Mouse (Mus musculus) stomach, postnatal 0 days (tissue): ENCODE results near the gene Creb3l2.

Experiments
- CTCF ChIP-seq: IDR thresholded peaks from 2 replicates; pipeline ENCODE4 v1.5.1; 2016; ENCODE audit warnings: antibody characterized with exemption, low read depth, mild to moderate bottlenecking, moderate library complexity
- EP300 ChIP-seq: optimal IDR thresholded peaks from 2 replicates; pipeline ENCODE3; 2016; ENCODE audit warnings: antibody characterized with exemption

DNA sequence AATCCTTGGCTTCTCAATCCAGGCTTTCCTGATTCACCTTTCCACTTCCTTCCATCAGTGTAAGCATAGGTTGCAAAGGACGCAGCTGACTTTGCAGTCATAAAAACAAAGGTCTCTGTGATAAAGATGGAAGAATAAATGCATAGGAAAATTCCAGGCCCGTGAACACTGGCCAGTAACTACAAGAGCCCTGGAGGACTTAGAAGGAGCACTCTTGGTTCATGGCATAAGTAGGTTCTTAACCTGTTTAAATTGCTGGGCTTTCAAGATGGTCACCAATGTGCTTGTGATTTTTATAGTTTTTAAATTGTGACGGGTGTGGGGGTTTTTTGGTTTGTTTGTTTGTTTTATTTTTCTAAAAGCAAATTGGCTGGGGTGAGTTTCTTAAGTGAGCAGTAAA is 16.9 kb downstream of the Creb3l2 start:
- TF ChIP-seq CTCF (no peak), EP300 (no peak)
